Mouse (Mus musculus) cerebellum, adult 8-10 months (tissue): ENCODE results near the gene Gm42674.

Experiments used
- DNase-seq: peaks from one replicate; pipeline ENCODE4 v3.0.0; 2022

Gm42674 gene

DNA sequence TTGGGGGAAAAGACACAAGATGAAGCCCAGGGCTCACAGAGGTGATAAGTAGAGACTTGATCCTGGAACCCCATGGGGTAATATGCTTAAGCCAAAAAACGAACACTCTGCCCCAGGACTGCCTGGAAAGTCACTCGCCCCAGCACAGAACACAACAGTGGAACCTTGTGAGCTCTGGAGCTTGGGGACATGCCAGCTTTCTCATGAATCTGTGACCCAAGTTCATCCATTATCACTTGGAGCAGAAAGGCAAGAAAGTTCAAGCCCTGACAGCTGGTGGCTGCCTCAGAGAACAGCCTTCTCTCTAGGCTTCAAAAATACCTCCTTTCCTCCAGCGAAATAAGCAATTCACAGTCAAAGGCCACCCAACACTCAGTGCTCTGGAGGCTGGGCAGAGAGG lies 2.3 kb upstream of the Gm42674 start:
- DNase-seq: no peak

DNA sequence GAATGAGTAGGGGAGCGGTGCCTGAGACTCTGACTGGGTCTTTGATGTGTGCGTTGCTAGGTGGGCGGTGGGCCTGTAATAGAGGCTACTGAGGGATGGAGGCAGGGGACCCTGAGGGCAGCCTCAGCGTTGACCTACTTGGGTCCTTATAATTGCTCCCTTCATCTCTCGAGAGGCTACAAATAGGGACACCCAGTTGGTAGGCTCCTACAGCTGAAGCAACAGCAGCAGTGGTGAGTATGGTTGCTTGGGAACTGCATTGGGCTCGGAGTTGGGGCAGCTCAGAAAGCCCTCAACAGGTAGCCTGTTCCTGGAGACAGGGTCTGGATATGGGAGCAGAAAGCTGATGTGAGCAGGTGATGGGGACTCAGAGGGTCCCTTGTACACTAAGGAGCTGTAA lies 1.7 kb upstream of the Gm42674 start:
- DNase-seq: no peak

DNA sequence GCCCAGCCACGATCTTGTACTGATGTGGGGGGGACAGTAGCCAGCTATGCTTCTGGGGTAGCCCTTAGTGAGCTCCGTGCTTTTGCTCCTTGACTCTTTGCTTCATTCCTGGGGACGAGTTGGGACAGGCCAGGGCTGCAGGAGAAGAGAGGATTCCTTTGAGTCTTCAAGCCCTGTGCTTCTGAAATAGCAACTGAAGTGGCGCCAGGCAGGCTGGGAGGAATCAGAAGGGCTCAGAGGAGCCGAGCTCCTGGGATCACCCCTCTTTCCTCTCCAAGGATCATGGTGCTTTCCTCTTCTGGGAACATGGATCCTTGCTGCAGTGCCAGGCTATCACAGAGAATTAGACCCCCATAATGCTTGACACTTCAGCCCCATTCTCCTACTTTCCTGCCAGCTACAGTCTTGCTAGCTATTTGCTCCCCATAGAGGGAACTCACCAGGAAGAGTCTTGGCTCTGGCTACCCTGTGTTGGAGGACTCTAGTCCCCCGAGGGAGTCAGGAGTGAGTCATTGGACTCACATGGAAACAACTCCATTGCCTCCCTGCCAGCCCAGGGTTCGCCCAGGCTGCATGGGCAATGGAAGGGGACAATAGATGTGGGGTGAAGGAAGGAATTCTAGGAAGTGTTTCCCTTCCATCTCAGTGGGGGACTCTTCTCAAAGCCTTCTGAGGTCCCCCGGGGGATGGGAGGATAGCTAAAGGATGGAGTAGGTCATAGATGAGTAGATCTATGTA lies 1.1 kb upstream of the Gm42674 start:
- DNase-seq: no peak

DNA sequence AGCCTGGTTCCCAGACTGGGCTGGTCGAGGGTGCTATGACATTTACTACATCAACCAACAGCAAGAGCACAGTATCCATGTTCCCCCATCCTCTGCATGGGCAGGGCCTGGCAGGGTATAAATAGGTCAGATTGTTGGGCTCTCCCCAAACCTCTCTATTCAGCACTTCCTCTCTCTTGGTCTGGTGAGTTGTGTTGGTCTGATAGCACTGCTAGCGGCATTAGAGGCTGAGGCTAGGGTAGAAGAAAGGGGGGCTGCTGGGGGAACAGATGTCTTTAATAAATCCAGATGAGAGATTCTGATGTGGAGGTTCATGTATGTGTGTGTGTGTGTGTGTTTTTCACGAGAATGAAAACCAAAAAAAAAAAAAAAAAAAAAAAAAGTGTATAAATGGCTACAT lies 1.9 kb downstream of the Gm42674 start, which contains the start of gene S100a4:
Gene S100a4 (plus strand): TSS at position 149 of the 400 bp plus-strand sequence.
- no peak for DNase-seq

DNA sequence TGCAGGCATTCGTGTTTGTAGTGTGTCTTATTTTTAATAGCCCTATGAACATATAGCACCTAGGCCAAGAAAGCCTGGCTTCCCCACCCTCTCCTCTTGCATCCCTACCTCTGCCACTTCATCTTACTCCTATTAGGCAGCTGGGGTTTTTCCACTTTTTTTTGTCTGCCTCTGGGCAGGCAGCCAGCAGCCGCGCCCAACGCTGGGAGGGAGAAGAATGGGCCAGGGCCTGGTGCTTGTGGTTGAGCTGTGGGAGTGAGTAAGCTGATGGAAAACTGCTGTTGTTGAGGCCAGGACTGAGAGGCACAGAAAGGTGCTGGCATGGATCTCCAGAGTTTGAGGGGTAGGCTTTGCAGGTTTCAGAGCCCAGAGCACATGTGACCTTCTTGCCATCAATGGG lies 2.7 kb downstream of the Gm42674 start:
- no peak for DNase-seq

DNA sequence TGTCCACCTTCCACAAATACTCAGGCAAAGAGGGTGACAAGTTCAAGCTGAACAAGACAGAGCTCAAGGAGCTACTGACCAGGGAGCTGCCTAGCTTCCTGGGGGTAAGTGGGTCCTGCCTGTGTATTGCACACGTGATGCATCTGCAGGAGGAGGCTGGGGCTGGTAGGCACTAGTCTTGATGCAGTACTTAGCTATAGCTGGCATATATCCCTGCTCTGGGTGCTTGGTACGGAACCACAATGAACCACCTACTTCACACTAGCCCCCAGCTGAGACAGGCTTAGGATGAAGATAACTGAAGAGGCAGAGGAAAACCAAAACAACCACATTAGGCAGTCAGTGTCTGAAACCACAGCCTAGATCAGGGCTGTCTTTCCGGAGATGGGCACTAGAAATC lies 3.3 kb downstream of the Gm42674 start:
- DNase-seq: no peak

DNA sequence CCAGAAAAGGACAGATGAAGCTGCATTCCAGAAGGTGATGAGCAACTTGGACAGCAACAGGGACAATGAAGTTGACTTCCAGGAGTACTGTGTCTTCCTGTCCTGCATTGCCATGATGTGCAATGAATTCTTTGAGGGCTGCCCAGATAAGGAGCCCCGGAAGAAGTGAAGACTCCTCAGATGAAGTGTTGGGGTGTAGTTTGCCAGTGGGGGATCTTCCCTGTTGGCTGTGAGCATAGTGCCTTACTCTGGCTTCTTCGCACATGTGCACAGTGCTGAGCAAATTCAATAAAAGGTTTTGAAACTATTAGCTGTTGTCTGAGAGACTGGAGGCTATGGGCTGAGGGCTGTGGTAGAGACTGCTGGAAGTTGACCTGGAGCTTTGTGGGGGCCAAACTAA lies 4.0 kb downstream of the Gm42674 start:
- no peak for DNase-seq

DNA sequence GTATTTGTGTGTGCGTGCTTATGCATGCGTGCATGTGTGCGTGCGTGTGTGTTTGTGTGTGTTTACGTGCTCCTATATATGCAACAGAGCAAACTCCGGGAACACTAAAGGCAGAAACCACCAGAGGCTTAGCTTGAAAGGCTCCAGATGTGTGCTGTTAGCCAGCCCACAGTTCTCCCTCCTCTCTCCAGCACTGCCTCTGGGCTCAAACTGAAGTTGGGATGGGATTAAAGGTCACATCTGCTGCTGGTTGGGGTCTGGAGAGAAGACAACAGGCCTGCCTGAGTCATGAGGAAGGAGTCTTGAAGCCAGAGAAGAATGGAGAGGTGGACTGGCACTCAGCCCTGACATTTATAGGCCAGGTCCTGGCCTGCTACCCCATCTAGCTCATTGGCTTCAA lies 4.5 kb downstream of the Gm42674 start:
- no peak for DNase-seq

DNA sequence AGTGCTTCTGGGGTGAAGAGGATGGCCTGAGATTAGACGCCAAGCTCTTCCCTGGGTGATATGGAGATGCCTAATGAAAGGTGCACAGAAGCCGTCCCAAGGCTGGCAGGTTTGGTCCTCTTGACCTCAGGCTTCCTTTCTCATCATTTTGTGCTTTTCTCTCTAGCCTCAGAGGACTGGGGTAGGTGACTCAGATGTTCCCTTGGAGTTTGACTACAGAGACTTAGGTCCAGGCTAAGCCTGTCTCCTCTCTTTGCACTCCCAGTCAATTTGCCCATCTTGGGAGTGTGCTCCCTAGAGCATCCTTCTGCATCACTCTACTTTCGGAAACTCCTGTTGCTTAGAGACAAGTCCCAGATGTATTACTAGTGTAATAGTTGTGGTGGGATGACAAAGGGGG lies 5.7 kb downstream of the Gm42674 start:
- DNase-seq: no peak

DNA sequence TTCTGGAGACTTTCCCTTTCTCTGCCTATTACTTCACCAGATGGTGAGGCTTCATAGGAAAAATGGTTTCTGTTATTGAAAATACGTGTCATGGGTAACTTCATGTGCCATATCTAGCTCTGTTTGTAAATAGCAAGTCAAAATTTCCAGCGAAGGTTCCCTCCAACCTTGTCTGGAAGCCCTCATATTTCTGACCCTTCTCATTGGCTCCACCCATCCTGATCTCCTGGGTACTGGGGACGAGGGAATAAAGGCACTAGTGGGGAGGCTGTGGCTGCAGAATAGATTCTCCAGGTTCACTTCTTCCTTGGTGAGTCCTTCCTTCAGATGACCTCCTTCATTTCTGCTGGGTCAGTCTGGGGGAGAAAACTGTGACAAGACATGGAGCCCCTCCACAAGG lies 6.5 kb downstream of the Gm42674 start, which contains the start of gene S100a5:
Gene S100a5 (plus strand): TSS at position 301 of the 400 bp plus-strand sequence.
- DNase-seq: no peak

DNA sequence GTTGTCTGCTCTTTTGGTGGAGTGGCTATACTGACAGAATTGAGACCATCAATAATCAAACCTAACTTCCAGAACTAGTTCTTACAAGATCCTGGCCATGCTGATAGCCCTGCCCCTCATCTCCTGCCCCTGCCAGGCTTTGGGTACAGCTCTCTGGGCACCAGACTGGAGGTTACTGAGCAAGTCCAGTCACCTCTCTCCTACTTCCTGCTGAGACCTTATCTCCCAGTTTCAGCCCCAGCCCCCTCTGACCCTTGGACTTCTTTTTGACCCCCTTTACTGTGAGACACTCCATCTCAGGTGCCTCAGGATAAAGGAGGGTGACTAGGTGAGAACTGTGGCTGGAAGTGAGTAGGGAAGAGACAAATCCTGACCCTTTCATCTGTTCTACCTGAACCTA lies 7.4 kb downstream of the Gm42674 start:
- no peak for DNase-seq

DNA sequence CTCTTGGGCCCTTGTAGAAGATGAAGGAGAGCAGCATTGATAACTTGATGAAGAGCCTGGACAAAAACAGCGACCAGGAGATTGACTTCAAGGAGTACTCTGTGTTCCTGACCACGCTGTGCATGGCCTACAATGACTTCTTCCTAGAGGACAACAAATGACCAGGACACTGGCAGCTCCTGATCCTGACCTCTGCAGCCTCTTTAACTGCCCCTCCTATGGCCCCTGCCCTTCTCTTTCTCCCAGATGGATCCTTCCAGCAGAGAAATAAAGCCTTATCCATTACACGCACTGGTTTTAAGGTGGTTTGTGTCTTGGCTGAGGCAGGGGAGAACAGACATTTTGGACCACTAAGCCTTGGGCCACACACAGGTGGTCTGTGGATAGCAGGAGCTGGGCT lies 9.8 kb downstream of the Gm42674 start:
- no peak for DNase-seq

DNA sequence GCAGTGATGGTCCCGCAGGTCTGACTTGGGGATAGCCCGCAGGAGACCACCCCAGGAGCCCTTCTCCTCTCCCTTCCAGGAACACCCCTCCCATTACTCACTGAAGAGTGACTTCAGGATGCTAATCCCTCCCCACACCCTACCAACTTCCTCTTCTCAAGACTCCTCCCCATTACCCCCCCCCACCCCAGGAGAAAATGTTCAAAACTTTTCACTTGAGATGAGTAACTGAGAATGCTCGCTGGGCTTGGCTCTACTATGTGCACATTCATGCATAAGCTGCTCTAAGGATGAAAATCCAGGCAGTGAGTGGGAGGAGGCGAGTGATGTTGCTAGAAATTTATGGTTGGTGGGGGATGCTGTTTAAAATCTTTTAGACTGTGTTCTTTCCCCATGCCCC lies 10.4 kb downstream of the Gm42674 start:
- no peak for DNase-seq

DNA sequence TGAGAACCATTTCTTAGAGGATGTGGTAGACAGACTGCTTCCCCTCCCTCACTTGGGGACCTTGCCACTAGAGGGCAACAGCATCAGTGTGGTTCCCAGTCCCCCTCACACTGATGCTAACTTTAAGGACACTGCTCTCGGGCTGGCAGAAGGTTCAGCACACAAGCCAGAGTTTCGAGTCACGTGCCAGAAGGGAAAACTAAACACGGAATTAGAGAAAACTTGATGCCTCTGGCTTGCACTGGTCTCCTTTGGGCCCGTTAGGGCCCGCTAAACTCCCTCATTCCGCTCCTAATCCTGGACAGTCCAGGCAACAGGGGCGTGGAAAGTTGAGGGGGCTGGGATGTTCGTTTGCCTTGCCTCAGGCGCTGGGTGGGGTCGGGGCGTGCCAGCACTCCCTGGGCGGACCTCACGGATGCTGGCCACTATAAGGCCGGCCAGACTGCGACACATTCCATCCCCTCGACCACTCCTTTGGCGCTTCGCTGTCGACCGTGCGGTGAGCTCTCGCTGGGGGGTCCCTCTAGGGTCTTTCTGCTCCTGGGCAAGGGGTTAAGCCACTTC lies 11.1 kb downstream of the Gm42674 start, which contains the start of gene S100a6:
Gene S100a6 (plus strand): TSS at position 155 of the 564 bp plus-strand sequence.
- peak; percentile 6 for DNase-seq

DNA sequence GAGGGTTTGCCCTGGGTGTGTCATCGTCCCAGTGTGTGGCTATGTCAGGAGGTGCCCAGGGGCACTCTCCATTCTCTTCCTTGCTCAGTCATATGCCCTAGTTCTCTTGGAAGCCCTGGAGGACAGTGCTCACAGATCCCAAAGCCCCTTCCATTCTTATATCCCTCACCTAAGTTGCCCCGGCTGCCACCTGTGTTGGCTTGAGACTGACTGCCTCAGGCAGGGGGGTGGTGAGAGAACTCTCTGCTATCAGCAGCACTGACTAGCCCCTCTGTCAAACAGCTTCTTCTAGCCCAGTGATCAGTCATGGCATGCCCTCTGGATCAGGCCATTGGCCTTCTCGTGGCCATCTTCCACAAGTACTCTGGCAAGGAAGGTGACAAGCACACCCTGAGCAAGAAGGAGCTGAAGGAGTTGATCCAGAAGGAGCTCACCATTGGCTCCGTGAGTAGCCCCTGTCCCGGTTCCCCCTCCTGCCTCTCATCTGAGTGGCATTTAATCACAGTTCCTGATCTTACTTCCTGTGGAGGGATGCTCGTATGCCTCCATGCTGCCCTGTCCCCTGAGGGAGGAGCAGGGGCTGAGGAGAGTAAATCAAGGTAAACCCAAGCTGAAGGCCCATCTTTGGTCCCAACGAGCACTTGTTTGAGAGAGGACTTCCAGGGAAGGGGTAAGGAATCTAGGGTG lies 11.9 kb downstream of the Gm42674 start:
- DNase-seq: no peak

DNA sequence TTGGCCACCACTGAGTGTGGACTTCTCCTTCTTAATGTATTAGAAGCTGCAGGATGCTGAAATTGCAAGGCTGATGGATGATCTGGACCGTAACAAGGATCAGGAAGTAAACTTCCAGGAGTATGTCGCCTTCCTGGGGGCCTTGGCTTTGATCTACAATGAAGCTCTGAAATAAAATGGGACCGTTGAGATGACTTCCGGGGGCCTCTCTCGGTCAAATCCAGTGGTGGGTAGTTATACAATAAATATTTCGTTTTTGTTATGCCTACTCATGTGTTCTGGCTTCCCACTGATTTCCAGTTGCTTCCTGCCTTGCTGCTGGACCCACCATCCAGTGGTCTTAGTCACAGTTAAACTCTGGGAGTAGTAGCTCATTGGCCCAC lies 12.4 kb downstream of the Gm42674 start:
- DNase-seq: no peak

DNA sequence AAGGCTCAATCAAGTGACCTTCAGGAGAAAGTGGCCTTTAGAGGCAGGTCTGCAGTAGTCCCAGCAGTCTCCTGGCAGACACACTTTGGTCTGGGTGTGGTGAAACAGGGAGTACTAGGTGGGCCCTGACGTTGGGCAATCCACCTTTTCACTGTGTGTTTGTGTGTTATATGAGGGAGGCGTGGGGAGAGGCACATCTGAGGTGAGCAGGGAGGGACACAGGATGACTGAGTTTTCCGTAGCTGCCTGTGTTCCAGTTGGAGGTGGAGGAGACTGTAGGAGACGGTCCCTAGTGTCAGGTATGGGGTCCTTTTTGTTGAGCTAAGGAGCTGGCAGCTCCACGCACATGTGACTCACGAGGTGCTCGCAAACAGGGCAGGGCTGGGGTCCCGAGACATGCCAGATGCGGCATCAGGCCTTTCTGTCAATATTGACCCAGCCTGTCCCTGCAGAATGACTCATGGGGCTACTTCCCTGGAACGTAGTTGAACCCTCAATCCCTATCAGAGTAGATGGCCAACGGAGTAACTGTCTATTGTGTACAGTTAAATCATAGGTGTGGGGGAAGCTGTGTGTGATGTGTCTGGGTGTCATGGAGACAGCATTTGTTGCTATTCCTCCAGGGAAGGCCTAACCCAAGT lies 13.0 kb downstream of the Gm42674 start:
- no peak for DNase-seq

DNA sequence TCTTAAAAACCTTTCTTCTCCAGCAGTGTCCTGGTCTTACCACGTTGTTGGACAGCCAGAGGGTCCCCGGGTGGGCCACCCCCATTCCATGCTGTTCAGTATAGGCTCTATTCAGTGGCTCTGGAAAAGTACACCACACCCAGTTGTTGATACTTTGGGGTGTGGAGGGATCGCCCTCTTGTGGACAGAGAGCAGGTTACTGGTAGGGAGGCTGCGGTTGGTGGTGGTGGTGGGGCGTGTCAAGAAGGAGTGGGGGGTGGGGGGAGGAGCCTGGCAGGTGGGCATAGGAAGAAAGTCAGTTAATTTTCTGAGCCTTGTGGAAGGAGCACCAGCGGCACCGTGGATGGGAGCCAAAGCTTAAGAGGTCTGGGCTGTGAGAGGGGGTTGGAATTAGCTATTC lies 13.7 kb downstream of the Gm42674 start:
- DNase-seq: peak; percentile 28

DNA sequence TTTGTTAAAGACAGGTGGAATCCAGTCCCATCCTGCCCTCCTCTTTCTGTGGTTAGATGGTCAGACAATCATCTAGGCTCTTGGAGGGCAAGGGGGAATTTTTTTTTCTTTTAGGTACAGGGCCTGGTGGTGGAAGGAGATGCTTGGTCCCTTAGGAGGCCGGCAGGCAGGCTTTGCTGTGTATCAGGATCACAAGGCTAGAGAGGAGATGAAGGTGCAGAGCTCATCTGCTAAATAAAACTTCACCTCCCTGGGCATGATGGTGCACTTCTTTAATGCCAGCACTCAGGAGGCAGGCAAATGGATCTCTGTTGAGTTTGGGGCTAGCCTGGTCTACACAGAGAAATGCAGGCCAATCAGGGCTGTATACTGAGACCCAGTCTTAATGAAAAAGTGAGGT lies 14.2 kb downstream of the Gm42674 start:
- no peak for DNase-seq

DNA sequence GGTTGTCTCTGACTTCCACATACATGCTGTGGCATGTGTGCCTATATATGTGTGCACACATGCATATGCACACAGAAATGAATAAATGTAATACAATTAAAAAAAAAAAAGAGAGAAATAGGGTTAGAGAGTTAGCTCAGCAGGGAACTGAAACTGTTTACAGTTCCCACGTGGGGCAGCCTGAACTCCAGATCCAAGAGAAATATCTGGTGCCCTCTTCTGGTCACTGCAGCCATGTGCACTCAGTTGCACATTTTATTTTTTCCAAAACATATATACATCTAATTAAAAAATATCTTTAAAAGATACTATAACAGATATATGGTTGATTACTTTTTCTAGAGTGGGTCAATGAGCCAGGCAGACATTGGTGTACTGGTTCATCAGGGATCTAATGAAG lies 15.9 kb downstream of the Gm42674 start:
- DNase-seq: no peak

DNA sequence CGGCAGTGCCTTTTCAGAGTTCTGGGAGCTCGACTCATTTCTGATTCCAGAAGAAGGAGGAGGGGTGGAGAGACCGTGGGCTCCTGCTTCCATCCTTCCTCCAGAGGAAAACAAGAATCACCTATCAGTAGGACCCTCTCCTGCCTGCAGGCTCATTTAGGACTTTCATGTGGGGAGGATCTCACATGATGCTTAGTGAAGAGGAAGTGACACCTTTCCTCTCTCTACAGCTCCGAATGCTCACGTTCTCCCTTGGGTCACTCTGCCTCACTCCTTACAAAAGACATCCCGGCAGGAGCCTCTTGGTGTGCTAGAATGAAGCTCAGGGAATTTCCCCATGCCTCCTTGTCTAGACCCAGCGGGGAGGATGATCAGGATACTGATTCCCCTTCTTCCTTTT lies 19.8 kb downstream of the Gm42674 start:
- no peak for DNase-seq

DNA sequence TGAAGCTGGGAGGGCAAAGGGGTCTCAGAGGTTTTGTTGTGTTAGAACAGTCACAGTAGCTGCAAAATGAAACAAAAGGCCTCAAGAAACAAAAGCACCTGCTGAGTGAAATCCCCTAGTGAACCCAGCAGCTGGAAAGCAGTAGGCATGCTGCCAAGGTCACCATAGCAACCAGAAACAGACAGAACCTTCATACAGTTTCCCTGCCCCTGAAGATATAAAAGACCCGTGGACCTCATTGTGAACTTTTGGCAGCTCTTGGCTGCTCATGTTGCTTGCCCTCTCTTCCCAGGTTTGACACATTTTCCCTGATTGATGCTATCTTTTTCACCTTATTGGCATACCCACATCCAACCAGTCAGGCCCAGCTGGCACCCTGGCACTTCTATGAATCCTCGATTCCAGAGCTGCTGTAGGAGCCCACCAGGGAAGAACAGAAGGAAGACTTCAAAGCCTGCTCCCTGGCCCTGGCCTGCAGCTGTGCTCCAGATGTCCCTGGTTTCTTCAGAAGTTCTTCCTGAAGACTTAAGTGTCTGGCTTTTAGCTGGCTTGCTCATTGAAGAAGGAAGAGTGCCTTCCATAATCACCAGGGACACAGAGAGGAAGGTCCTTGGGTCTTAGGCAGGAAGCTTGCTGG lies 21.8 kb downstream of the Gm42674 start:
- no peak for DNase-seq

DNA sequence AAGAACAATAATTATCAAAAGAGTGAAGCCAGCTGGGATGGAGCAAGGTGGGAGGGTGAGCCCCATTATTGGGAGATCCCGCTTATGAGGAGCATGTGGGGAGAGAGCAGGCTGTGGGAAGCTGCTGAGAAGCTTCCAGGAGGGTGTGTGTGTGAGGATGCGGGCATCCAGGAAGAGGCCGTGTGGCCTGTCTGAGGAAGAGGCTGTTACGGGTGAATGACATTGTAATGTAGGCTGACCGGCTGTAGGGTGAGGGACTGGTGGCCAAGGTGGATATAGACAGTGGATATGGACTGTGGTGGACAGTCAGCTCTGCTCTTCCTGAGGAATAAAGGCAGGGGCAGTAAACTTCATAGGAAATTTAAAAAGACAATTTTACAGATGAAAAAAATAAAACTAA lies 23.8 kb downstream of the Gm42674 start:
- DNase-seq: no peak
